ENCODE assay signal across 25 mouse cellular contexts in the genomic region with DNA sequence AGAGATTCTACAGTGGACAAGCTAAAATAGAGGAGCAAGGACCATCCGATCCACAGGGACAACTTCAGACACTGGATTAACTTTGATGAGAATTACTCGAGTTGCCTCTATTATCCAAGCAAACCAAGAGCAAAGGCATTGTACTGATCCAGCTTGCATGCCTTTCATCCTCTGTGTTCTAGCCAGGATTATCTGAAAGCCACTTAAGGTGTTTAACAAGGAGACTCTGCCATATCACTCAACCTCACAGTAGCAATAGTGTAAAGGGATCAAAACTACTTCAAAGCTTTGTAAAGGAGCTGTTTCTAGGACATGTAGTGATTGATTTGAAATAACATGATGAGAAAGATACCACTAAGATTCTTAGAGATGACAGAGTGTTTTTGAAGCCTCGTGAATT.
"Had no signal": no experiment of that assay in that cellular context is flagged by ENCODE, and none has a peak within 500 bp of the region (broad histone marks: within the 10 kb centered on the region; RNA-seq: fewer than 3 reads in every experiment).

No protein-coding gene starts in this region.

- H3K4me2 ChIP-seq: heart, embryonic 11.5 days; heart, embryonic 13.5 days; heart, embryonic 15.5 days; hindbrain, embryonic 13.5 days; hindbrain, embryonic 15.5 days; kidney, embryonic 15.5 days; limb, embryonic 12.5 days had no signal

- H3K36me3 ChIP-seq: heart, embryonic 13.5 days; heart, embryonic 15.5 days; hindbrain, embryonic 13.5 days; hindbrain, embryonic 15.5 days; kidney, embryonic 15.5 days; limb, embryonic 10.5 days; limb, embryonic 12.5 days had no signal

- H3K27ac ChIP-seq: gastrocnemius, adult 2 months; heart, adult 2 months; heart, embryonic 13.5 days; heart, embryonic 15.5 days; hindbrain, embryonic 13.5 days; hindbrain, embryonic 15.5 days; hindbrain, postnatal 0 days; kidney, embryonic 15.5 days; kidney, postnatal 0 days; left cerebral cortex, adult 2 months; limb, embryonic 10.5 days; limb, embryonic 12.5 days had no signal

- H3K9me3 ChIP-seq: heart, embryonic 13.5 days; heart, embryonic 15.5 days; hindbrain, embryonic 13.5 days; hindbrain, embryonic 15.5 days; kidney, embryonic 15.5 days; limb, embryonic 10.5 days; limb, embryonic 12.5 days had no signal

- H3K4me1 ChIP-seq: heart, embryonic 13.5 days; heart, embryonic 15.5 days; kidney, embryonic 15.5 days; limb, embryonic 10.5 days; limb, embryonic 12.5 days had no signal

- H3K27me3 ChIP-seq: heart, embryonic 13.5 days; heart, embryonic 15.5 days; hindbrain, embryonic 13.5 days; hindbrain, embryonic 15.5 days; kidney, embryonic 15.5 days; limb, embryonic 12.5 days had no signal

- H3K9ac ChIP-seq: heart, embryonic 13.5 days; heart, embryonic 15.5 days; hindbrain, embryonic 13.5 days; hindbrain, embryonic 15.5 days; kidney, embryonic 15.5 days; limb, embryonic 12.5 days had no signal

- DNase-seq: gastrocnemius, adult 2 months; gastrocnemius, postnatal 10 days; gastrocnemius, postnatal 25 days; heart, adult 11 months; heart, adult 2 months; heart, postnatal 14 days; heart, postnatal 36 days; kidney, adult 11 months; kidney, adult 2 months; kidney, adult 9 months; kidney, postnatal 14 days; kidney, postnatal 4 days had no signal

- ATAC-seq: hindbrain, postnatal 0 days; intestine, embryonic 16.5 days had no signal

- H3K4me3 ChIP-seq: gastrocnemius, adult 2 months; heart, adult 2 months; heart, embryonic 13.5 days; heart, embryonic 15.5 days; hindbrain, embryonic 13.5 days; hindbrain, embryonic 15.5 days; kidney, embryonic 15.5 days; layer of hippocampus, adult 2 months; left cerebral cortex, adult 2 months; limb, embryonic 10.5 days; limb, embryonic 12.5 days had no signal
